Mouse (Mus musculus) forebrain, embryonic 12.5 days (tissue): ENCODE measurements around the gene Trappc6a. TPM values are rescaled to one million over a fixed set of nuclear protein-coding genes. Genes with fewer than 3 reads are reported as not detected.

Experiments
- ATAC-seq: fragments of 200-750 bp; cut with Nextera tagmentation; 2 replicates; pipeline ENCODE4 v1.8.0; 2017; ENCODE audit warnings: moderate TSS enrichment; ENCODE audit not compliant: low FRiP score
- H3K27ac ChIP-seq: fragments of 300-500 bp; sonication (generic); 2 replicates; pipeline ENCODE4 v1.5.1; 2016; ENCODE audit warnings: mild to moderate bottlenecking
- H3K27me3 ChIP-seq: fragments of 300-500 bp; sonication (generic); 2 replicates; pipeline ENCODE4 v1.6.1; 2016; ENCODE audit warnings: mild to moderate bottlenecking
- H3K36me3 ChIP-seq: fragments of 300-500 bp; sonication (generic); replicated peaks from 2 replicates; pipeline ENCODE4 v1.6.1; 2016; ENCODE audit warnings: mild to moderate bottlenecking
- H3K4me1 ChIP-seq: fragments of 300-500 bp; sonication (generic); 2 replicates; pipeline ENCODE4 v1.6.1; 2016
- H3K4me2 ChIP-seq: fragments of 300-500 bp; sonication (generic); 2 replicates; pipeline ENCODE4 v1.6.1; 2016; ENCODE audit warnings: mild to moderate bottlenecking, moderate library complexity
- H3K4me3 ChIP-seq: fragments of 300-500 bp; sonication (generic); replicated peaks from 2 replicates; pipeline ENCODE4 v1.5.1; 2016; ENCODE audit warnings: mild to moderate bottlenecking
- H3K9ac ChIP-seq: fragments of 300-500 bp; sonication (generic); 2 replicates; pipeline ENCODE4 v1.6.1; 2016; ENCODE audit warnings: mild to moderate bottlenecking
- H3K9me3 ChIP-seq: fragments of 300-500 bp; sonication (generic); 2 replicates; pipeline ENCODE4 v1.6.1; 2016
- WGBS: fragments of 180-500 bp; shearing (Covaris S2); methylation state at CpG from one replicate; pipeline ENCODE4 v1.1.7; 2016; 5-methylcytosine and 5-hydroxymethylcytosine counted together
- polyA plus RNA-seq: library from polyadenylated mRNA; unstranded; fragments of >200 nt; fragmentation: Nextera tagmentation; extraction: Ambion mirVana; gene quantifications from 2 replicates; pipeline ENCODE4 v1.2.1, GENCODE M21; 2016

Trappc6a gene
- polyA plus RNA-seq, 1 experiment from 2014 or later: 43.6 TPM

GRCm38 (mm10) chr7:19495521-19496213 lies 12.5 kb upstream of the Trappc6a start:
- no peak overlapping the region for H3K9ac ChIP-seq
- no peaks in the 10 kb centered on the region for H3K36me3 ChIP-seq
- ATAC-seq: no peak
- peaks cover 5% of the 10 kb centered on the region; the same call in 1 of the 2 replicates for H3K4me1 ChIP-seq
- peaks cover 36% of the 10 kb centered on the region for H3K27me3 ChIP-seq
- H3K9me3 ChIP-seq: no peaks in the 10 kb centered on the region
- 81% methylated on average over 20 of the region's 20 CpGs for WGBS
- no peak overlapping the region for H3K4me2 ChIP-seq
- no peak overlapping the region for H3K4me3 ChIP-seq
- no peak overlapping the region for H3K27ac ChIP-seq

- ATAC-seq: no peak
- Histone ChIP-seq H3K27me3 (peaks cover 31% of the 10 kb centered on the region), H3K9ac (no peak overlapping the region), H3K36me3 (no peaks in the 10 kb centered on the region), H3K4me1 (peaks cover 5% of the 10 kb centered on the region; the same call in 1 of the 2 replicates), H3K27ac (no peak overlapping the region), H3K4me2 (no peak overlapping the region), H3K4me3 (no peak overlapping the region), H3K9me3 (no peaks in the 10 kb centered on the region)
- 67% methylated on average over 5 of the region's 5 CpGs for WGBS
These were observed 12.0 kb upstream of the Trappc6a start for GRCm38 (mm10) chr7:19496214-19496555.

GRCm38 (mm10) chr7:19498326-19498725 lies 9.9 kb upstream of the Trappc6a start:
- Histone ChIP-seq H3K4me1 (no peaks in the 10 kb centered on the region), H3K9ac (no peak overlapping the region), H3K4me2 (no peak overlapping the region), H3K27me3 (peaks cover 11% of the 10 kb centered on the region), H3K27ac (no peak overlapping the region), H3K9me3 (no peaks in the 10 kb centered on the region), H3K4me3 (no peak overlapping the region), H3K36me3 (no peaks in the 10 kb centered on the region)
- 90% methylated on average over 4 of the region's 4 CpGs for WGBS
- no peak for ATAC-seq

GRCm38 (mm10) chr7:19500420-19501363 lies 7.5 kb upstream of the Trappc6a start:
- 0 out of 2 replicates have a peak, but pooled peaks cover 4% of the 10 kb centered on the region for H3K27me3 ChIP-seq
- H3K4me3 ChIP-seq: no peak overlapping the region
- no peaks in the 10 kb centered on the region for H3K4me1 ChIP-seq
- no peak overlapping the region for H3K9ac ChIP-seq
- 78% methylated on average over 12 of the region's 12 CpGs for WGBS
- no peak for ATAC-seq
- H3K4me2 ChIP-seq: no peak overlapping the region
- no peak overlapping the region for H3K27ac ChIP-seq
- no peaks in the 10 kb centered on the region for H3K9me3 ChIP-seq
- no peaks in the 10 kb centered on the region for H3K36me3 ChIP-seq

GRCm38 (mm10) chr7:19501658-19502057 lies 6.5 kb upstream of the Trappc6a start:
- H3K36me3 ChIP-seq: no peaks in the 10 kb centered on the region
- H3K9me3 ChIP-seq: no peaks in the 10 kb centered on the region
- H3K4me3 ChIP-seq: no peak overlapping the region
- H3K4me2 ChIP-seq: no peak overlapping the region
- no peak overlapping the region for H3K9ac ChIP-seq
- no peak for ATAC-seq
- WGBS: 86% methylated on average over 4 of the region's 4 CpGs
- H3K27ac ChIP-seq: no peak overlapping the region
- peaks cover 6% of the 10 kb centered on the region; the same call in 1 of the 2 replicates for H3K4me1 ChIP-seq
- H3K27me3 ChIP-seq: peaks cover 7% of the 10 kb centered on the region; the same call in 1 of the 2 replicates

- 42% methylated on average over 5 of the region's 5 CpGs for WGBS
- ATAC-seq: no peak
- peaks cover 17% of the 10 kb centered on the region for H3K4me1 ChIP-seq
- H3K9ac ChIP-seq: no peak overlapping the region
- no peak overlapping the region for H3K4me2 ChIP-seq
- no peak overlapping the region for H3K4me3 ChIP-seq
- no peaks in the 10 kb centered on the region for H3K36me3 ChIP-seq
- H3K27me3 ChIP-seq: peaks cover 7% of the 10 kb centered on the region; the same call in 1 of the 2 replicates
- no peaks in the 10 kb centered on the region for H3K9me3 ChIP-seq
- H3K27ac ChIP-seq: no peak overlapping the region
These were observed 4.6 kb upstream of the Trappc6a start for GRCm38 (mm10) chr7:19503481-19504068.

- peaks cover 27% of the 10 kb centered on the region for H3K4me1 ChIP-seq
- no peaks in the 10 kb centered on the region for H3K9me3 ChIP-seq
- WGBS: 24% methylated on average over 6 of the region's 6 CpGs
- peak overlapping the region; percentile 97 for H3K4me2 ChIP-seq
- H3K36me3 ChIP-seq: no peaks in the 10 kb centered on the region
- peak overlapping the region; percentile 67; the same call in 1 of the 2 replicates for H3K9ac ChIP-seq
- peaks cover 7% of the 10 kb centered on the region; the same call in 1 of the 2 replicates for H3K27me3 ChIP-seq
- H3K27ac ChIP-seq: no peak overlapping the region
- ATAC-seq: no peak
- peak overlapping the region; percentile 79; the same call in 1 of the 2 replicates for H3K4me3 ChIP-seq
These were observed 1.9 kb upstream of the Trappc6a start for GRCm38 (mm10) chr7:19506326-19506725.

GRCm38 (mm10) chr7:19506969-19507611 lies 1.1 kb upstream of the Trappc6a start:
- Histone ChIP-seq H3K27ac (peak overlapping the region; percentile 79), H3K9me3 (no peaks in the 10 kb centered on the region), H3K36me3 (no peaks in the 10 kb centered on the region), H3K27me3 (peaks cover 7% of the 10 kb centered on the region; the same call in 1 of the 2 replicates), H3K4me1 (peaks cover 27% of the 10 kb centered on the region), H3K4me3 (peak overlapping the region; percentile 79), H3K9ac (peak overlapping the region; percentile 67), H3K4me2 (peak overlapping the region; percentile 97)
- peak; percentile 33; the same call in 1 of the 2 replicates for ATAC-seq
- WGBS: 1% methylated on average over 71 of the region's 71 CpGs

- WGBS: 5% methylated on average over 18 of the region's 18 CpGs
- Histone ChIP-seq H3K36me3 (no peaks in the 10 kb centered on the region), H3K4me2 (peak overlapping the region; percentile 97), H3K9me3 (no peaks in the 10 kb centered on the region), H3K9ac (peak overlapping the region; percentile 67), H3K27me3 (peaks cover 7% of the 10 kb centered on the region; the same call in 1 of the 2 replicates), H3K4me3 (peak overlapping the region; percentile 79), H3K27ac (peak overlapping the region; percentile 79), H3K4me1 (peaks cover 27% of the 10 kb centered on the region)
- no peak; the same call in 1 of the 2 replicates for ATAC-seq
These were observed 598 bp upstream of the Trappc6a start for GRCm38 (mm10) chr7:19507612-19507981.

- Histone ChIP-seq H3K4me3 (peak overlapping the region; percentile 79), H3K9ac (peak overlapping the region; percentile 67), H3K27ac (peak overlapping the region; percentile 79), H3K4me1 (peaks cover 27% of the 10 kb centered on the region), H3K36me3 (no peaks in the 10 kb centered on the region), H3K9me3 (no peaks in the 10 kb centered on the region), H3K27me3 (peaks cover 7% of the 10 kb centered on the region; the same call in 1 of the 2 replicates), H3K4me2 (peak overlapping the region; percentile 97)
- 12% methylated on average over 15 of the region's 15 CpGs for WGBS
- ATAC-seq: no peak; the same call in none of the 2 replicates
These were observed 851 bp downstream of the Trappc6a start for GRCm38 (mm10) chr7:19508924-19509568.

- H3K36me3 ChIP-seq: no peaks in the 10 kb centered on the region
- H3K27me3 ChIP-seq: peaks cover 3% of the 10 kb centered on the region; the same call in 1 of the 2 replicates
- H3K9me3 ChIP-seq: no peaks in the 10 kb centered on the region
- 92% methylated on average over 7 of the region's 7 CpGs for WGBS
- no peak overlapping the region for H3K27ac ChIP-seq
- H3K4me2 ChIP-seq: peak overlapping the region; percentile 97
- peaks cover 27% of the 10 kb centered on the region for H3K4me1 ChIP-seq
- H3K4me3 ChIP-seq: peak overlapping the region; percentile 79
- peak overlapping the region; percentile 67; the same call in 1 of the 2 replicates for H3K9ac ChIP-seq
- ATAC-seq: no peak
These were observed 1.6 kb downstream of the Trappc6a start for GRCm38 (mm10) chr7:19509786-19510185.
